8 mouse cellular contexts compared by ENCODE assay signal in the genomic region with DNA sequence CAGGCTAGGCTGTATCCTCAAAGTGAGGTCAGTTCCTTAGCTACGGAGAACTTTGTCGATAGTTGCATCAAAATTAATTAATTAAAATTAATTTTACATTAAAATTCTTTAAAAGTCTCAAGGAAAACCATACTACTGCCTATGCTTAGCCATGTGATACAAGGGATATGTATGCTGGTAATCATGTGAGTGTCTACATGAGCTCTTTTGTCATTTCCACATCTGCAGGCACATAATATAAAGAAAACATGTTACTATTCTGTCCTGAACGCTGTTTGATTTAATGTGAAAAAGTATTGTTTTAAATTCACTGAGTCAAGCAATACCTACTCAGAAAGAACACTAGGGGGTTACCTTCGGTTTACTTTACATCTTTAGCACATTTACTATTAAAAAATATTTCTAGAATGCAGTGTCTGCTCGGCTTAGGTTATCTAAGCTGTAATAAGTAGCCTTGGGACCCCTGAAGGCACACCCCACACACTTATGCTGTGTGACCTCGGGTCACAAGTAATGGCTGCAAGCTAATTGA.
A peak's percentile ranks its signal among the peaks of the same experiment; 100 is the strongest.
DNase-seq lines count a peak whose midpoint lies in the region; ATAC-seq and TF ChIP-seq lines count a peak whose summit lies in the region.

No protein-coding gene starts in this region.

- ATAC-seq in forebrain, embryonic 13.5 days, result peak; percentile 52
- ATAC-seq in limb, embryonic 13.5 days (ENCODE audit: low FRiP score, low read depth), result peak; percentile 18
- ATAC-seq in neural tube, embryonic 15.5 days (ENCODE audit: low FRiP score), result peak; percentile 60

- TF ChIP-seq CTCF in lung, adult 2 months (IDR thresholded peaks at IDR 0.05; ENCODE audit: insufficient read depth, low read length), result no peak

- H3K27ac ChIP-seq in forebrain, embryonic 13.5 days, result peak overlapping the region; percentile 93
- peak overlapping the region; percentile 96 for H3K27ac ChIP-seq in limb, embryonic 13.5 days
- peak overlapping the region; percentile 84 for H3K27ac ChIP-seq in neural tube, embryonic 15.5 days (replicated peaks)

- no peaks in the 10 kb centered on the region for H3K9me3 ChIP-seq in forebrain, embryonic 13.5 days (replicated peaks)
- H3K9me3 ChIP-seq in limb, embryonic 13.5 days, result no peaks in the 10 kb centered on the region
- no peaks in the 10 kb centered on the region for H3K9me3 ChIP-seq in neural tube, embryonic 15.5 days (replicated peaks)

- DNase-seq in lung, adult 2 months, result no peak
- no peak for DNase-seq in lung, postnatal 10 days
- no peak for DNase-seq in left cerebral cortex, adult 18-20 months (ENCODE audit: low spot score in 2 of 2)
- DNase-seq in layer of hippocampus, postnatal 36 days, result no peak
- no peak for DNase-seq in kidney, postnatal 36 days

- H3K4me2 ChIP-seq in forebrain, embryonic 13.5 days, result peak overlapping the region; percentile 60
- peak overlapping the region; percentile 69 for H3K4me2 ChIP-seq in limb, embryonic 13.5 days (replicated peaks)
- H3K4me2 ChIP-seq in neural tube, embryonic 15.5 days, result peak overlapping the region; percentile 48

- peak overlapping the region; percentile 80 for H3K9ac ChIP-seq in forebrain, embryonic 13.5 days
- H3K9ac ChIP-seq in limb, embryonic 13.5 days, result peak overlapping the region; percentile 85
- H3K9ac ChIP-seq in neural tube, embryonic 15.5 days (replicated peaks), result peak overlapping the region; percentile 37; the same call in 1 of the 2 replicates

- H3K4me3 ChIP-seq in lung, adult 2 months (replicated peaks; ENCODE audit: extremely low read depth, low read depth, low read length), result peak overlapping the region; percentile 84
- peak overlapping the region; percentile 53 for H3K4me3 ChIP-seq in forebrain, embryonic 13.5 days
- H3K4me3 ChIP-seq in limb, embryonic 13.5 days, result peak overlapping the region; percentile 54
- peak overlapping the region; percentile 38 for H3K4me3 ChIP-seq in neural tube, embryonic 15.5 days (replicated peaks)

- H3K36me3 ChIP-seq in forebrain, embryonic 13.5 days (ENCODE audit: poor library complexity, severe bottlenecking), result peaks cover 6% of the 10 kb centered on the region; the same call in 1 of the 2 replicates
- no peaks in the 10 kb centered on the region; the same call in 1 of the 2 replicates for H3K36me3 ChIP-seq in limb, embryonic 13.5 days
- H3K36me3 ChIP-seq in neural tube, embryonic 15.5 days, result no peaks in the 10 kb centered on the region

- no peaks in the 10 kb centered on the region for H3K4me1 ChIP-seq in lung, adult 2 months (ENCODE audit: control insufficient read depth, insufficient read depth, low read length)
- H3K4me1 ChIP-seq in forebrain, embryonic 13.5 days, result peaks cover 40% of the 10 kb centered on the region
- peaks cover 14% of the 10 kb centered on the region; the same call in 1 of the 2 replicates for H3K4me1 ChIP-seq in limb, embryonic 13.5 days
- peaks cover 14% of the 10 kb centered on the region for H3K4me1 ChIP-seq in neural tube, embryonic 15.5 days

- WGBS in lung, adult 2 months, result 34% methylated on average over 6 of the region's 6 CpGs
- 19% methylated on average over 6 of the region's 6 CpGs for WGBS in forebrain, embryonic 13.5 days
- 24% methylated on average over 6 of the region's 6 CpGs for WGBS in limb, embryonic 13.5 days
- 24% methylated on average over 6 of the region's 6 CpGs for WGBS in neural tube, embryonic 15.5 days

- no peak for TF ChIP-seq POLR2A in lung, adult 2 months (IDR thresholded peaks at IDR 0.05; ENCODE audit: borderline replicate concordance, extremely low read depth, low read depth, low read length)

- no peaks in the 10 kb centered on the region for H3K27me3 ChIP-seq in forebrain, embryonic 13.5 days
- H3K27me3 ChIP-seq in limb, embryonic 13.5 days, result no peaks in the 10 kb centered on the region
- H3K27me3 ChIP-seq in neural tube, embryonic 15.5 days (replicated peaks), result no peaks in the 10 kb centered on the region
